Mouse (Mus musculus) C2C12 (cell line): ENCODE data around the gene Fbxo10. TPM values are rescaled to one million over a fixed set of nuclear protein-coding genes. Genes with fewer than 3 reads are reported as not detected.

Source experiments
- H3K27me3 ChIP-seq: one replicate; pipeline ENCODE4 v1.6.1; 2011; ENCODE audit not compliant: control insufficient read depth, insufficient read depth, insufficient read length
- H3K36me3 ChIP-seq: one replicate; pipeline ENCODE4 v1.6.1; 2011; ENCODE audit not compliant: control insufficient read depth, insufficient read depth
- H3K4me3 ChIP-seq: one replicate; pipeline ENCODE4 v1.5.1; 2011; ENCODE audit warnings: mild to moderate bottlenecking, control low read depth; ENCODE audit not compliant: poor library complexity, insufficient read depth, severe bottlenecking
- H3K79me2 ChIP-seq: one replicate; pipeline ENCODE4 v1.6.1; 2011; ENCODE audit not compliant: control insufficient read depth, insufficient read depth
- H3K79me3 ChIP-seq: one replicate; pipeline ENCODE4 v1.6.1; 2011; ENCODE audit warnings: low read depth, control low read depth
- H3ac ChIP-seq: one replicate; pipeline ENCODE3; 2011; ENCODE audit warnings: low read depth; ENCODE audit not compliant: control insufficient read depth, insufficient read length
- CEBPB ChIP-seq: IDR thresholded peaks from one replicate; pipeline ENCODE4 v1.6.1; 2011; ENCODE audit warnings: low read depth, mild to moderate bottlenecking, control low read depth, moderate library complexity
- CTCF ChIP-seq: IDR thresholded peaks from one replicate; pipeline ENCODE4 v1.5.1; 2011; ENCODE audit not compliant: control insufficient read depth, insufficient read depth, insufficient read length
- FOSL1 ChIP-seq: IDR thresholded peaks from one replicate; pipeline ENCODE4 v1.8.0; 2011; ENCODE audit warnings: mild to moderate bottlenecking, low read length; ENCODE audit not compliant: poor library complexity, insufficient read depth, severe bottlenecking
- MAX ChIP-seq: IDR thresholded peaks from one replicate; pipeline ENCODE4 v1.6.1; 2011; ENCODE audit warnings: mild to moderate bottlenecking, control low read depth
- MYOD1 ChIP-seq: IDR thresholded peaks from one replicate; pipeline ENCODE4 v1.6.1; 2011; ENCODE audit warnings: low read depth; ENCODE audit not compliant: control insufficient read depth, insufficient read length
- MYOG ChIP-seq: IDR thresholded peaks from one replicate; pipeline ENCODE4 v1.6.1; 2011; ENCODE audit not compliant: control insufficient read depth, insufficient read length; ENCODE audit errors: extremely low read depth
- USF1 ChIP-seq: IDR thresholded peaks from one replicate; pipeline ENCODE4 v1.6.1; 2011; ENCODE audit warnings: low read depth, mild to moderate bottlenecking, control low read depth, moderate library complexity
- polyA plus RNA-seq: library from polyadenylated mRNA; unstranded; fragments of >200 nt; fragmentation: generic; extraction: Trizol; gene quantifications from one replicate; pipeline ENCODE4 v1.2.1, GENCODE M21; 2012; ENCODE audit warnings: missing spikeins

Fbxo10 gene
- polyA plus RNA-seq, 1 experiment, result 9.7 TPM

- Histone ChIP-seq H3ac (no peak overlapping the region), H3K36me3 (peaks cover 4% of the 10 kb centered on the region), H3K79me2 (no peaks in the 10 kb centered on the region), H3K27me3 (no peaks in the 10 kb centered on the region), H3K4me3 (no peak overlapping the region), H3K79me3 (no peaks in the 10 kb centered on the region)
- no peak for TF ChIP-seq MYOG
These were observed 46.7 kb downstream of the Fbxo10 start for GRCm38 (mm10) chr4:45037455-45038410.

GRCm38 (mm10) chr4:45036571-45036970, 47.8 kb downstream of the Fbxo10 start:
- H3K36me3 ChIP-seq, result peaks cover 14% of the 10 kb centered on the region
- H3ac ChIP-seq, result no peak overlapping the region
- H3K79me2 ChIP-seq, result no peaks in the 10 kb centered on the region
- H3K4me3 ChIP-seq, result no peak overlapping the region
- no peaks in the 10 kb centered on the region for H3K27me3 ChIP-seq
- H3K79me3 ChIP-seq, result no peaks in the 10 kb centered on the region
- TF ChIP-seq USF1 (no peak), CTCF (no peak), MAX (no peak), MYOG (no peak), MYOD1 (no peak), FOSL1 (no peak), CEBPB (no peak)

GRCm38 (mm10) chr4:45036048-45036447, 48.4 kb downstream of the Fbxo10 start:
- Histone ChIP-seq H3ac (no peak overlapping the region), H3K36me3 (peaks cover 14% of the 10 kb centered on the region)

GRCm38 (mm10) chr4:45034693-45035628, 49.4 kb downstream of the Fbxo10 start:
- Histone ChIP-seq H3K4me3 (no peak overlapping the region), H3ac (no peak overlapping the region), H3K27me3 (no peaks in the 10 kb centered on the region), H3K79me3 (no peaks in the 10 kb centered on the region), H3K79me2 (no peaks in the 10 kb centered on the region), H3K36me3 (peaks cover 14% of the 10 kb centered on the region)
- TF ChIP-seq MAX (no peak), USF1 (no peak), MYOG (no peak), CTCF (no peak), CEBPB (no peak), MYOD1 (no peak), FOSL1 (no peak)

More at GRCm38 (mm10) chr4:45036048-45036447, 48.4 kb downstream of the Fbxo10 start:
- no peaks in the 10 kb centered on the region for H3K27me3 ChIP-seq
- no peak for TF ChIP-seq MYOG
- TF ChIP-seq MYOD1, result no peak
- no peak for TF ChIP-seq CTCF
- no peak for TF ChIP-seq CEBPB
- no peak for TF ChIP-seq USF1
- no peak for TF ChIP-seq FOSL1
- TF ChIP-seq MAX, result no peak
- H3K79me2 ChIP-seq, result no peaks in the 10 kb centered on the region
- H3K4me3 ChIP-seq, result no peak overlapping the region
- H3K79me3 ChIP-seq, result no peaks in the 10 kb centered on the region

GRCm38 (mm10) chr4:45032586-45032985, 51.8 kb downstream of the Fbxo10 start:
- peaks cover 14% of the 10 kb centered on the region for H3K36me3 ChIP-seq
- no peaks in the 10 kb centered on the region for H3K79me3 ChIP-seq
- no peak overlapping the region for H3ac ChIP-seq
- H3K4me3 ChIP-seq, result no peak overlapping the region
- no peaks in the 10 kb centered on the region for H3K79me2 ChIP-seq
- no peaks in the 10 kb centered on the region for H3K27me3 ChIP-seq
- TF ChIP-seq CTCF, result no peak
- no peak for TF ChIP-seq USF1
- no peak for TF ChIP-seq MYOG

- Histone ChIP-seq H3K36me3 (peaks cover 25% of the 10 kb centered on the region), H3K79me2 (no peaks in the 10 kb centered on the region)
- TF ChIP-seq MAX (no peak), USF1 (no peak), MYOG (no peak), FOSL1 (no peak), MYOD1 (no peak), CTCF (no peak), CEBPB (no peak)
These were observed 57.9 kb downstream of the Fbxo10 start for GRCm38 (mm10) chr4:45026459-45026858.

More at GRCm38 (mm10) chr4:45026459-45026858, 57.9 kb downstream of the Fbxo10 start:
- Histone ChIP-seq H3K4me3 (no peak overlapping the region), H3ac (no peak overlapping the region), H3K79me3 (no peaks in the 10 kb centered on the region), H3K27me3 (no peaks in the 10 kb centered on the region)
